Mouse (Mus musculus): Measurements from ENCODE around the gene Gm9958. TPM values are rescaled to one million over a fixed set of nuclear protein-coding genes. Genes with fewer than 3 reads are reported as not detected.

Gm9958 gene
- 5.2 TPM for polyA plus RNA-seq (2014; fragmentation: Illumina TruSeq; extraction: RNeasy Lipid Tissue Mini Kit (QIAGEN cat#74804))

DNA sequence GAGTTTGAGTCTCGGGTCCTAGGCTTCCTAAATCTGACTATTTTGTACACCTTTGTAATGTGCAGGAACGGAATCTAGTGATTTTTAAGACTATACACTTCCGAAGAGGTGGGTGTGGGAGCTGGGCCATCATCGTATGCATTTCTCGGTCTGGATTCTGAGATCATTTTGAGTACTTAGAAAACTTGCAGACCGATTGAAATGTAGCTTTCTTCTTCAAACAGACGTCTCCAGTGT lies at the start of gene Gm9958:
Gm9958 (plus strand) TSS at position 138 of the 237 bp plus-strand sequence.

DNA sequence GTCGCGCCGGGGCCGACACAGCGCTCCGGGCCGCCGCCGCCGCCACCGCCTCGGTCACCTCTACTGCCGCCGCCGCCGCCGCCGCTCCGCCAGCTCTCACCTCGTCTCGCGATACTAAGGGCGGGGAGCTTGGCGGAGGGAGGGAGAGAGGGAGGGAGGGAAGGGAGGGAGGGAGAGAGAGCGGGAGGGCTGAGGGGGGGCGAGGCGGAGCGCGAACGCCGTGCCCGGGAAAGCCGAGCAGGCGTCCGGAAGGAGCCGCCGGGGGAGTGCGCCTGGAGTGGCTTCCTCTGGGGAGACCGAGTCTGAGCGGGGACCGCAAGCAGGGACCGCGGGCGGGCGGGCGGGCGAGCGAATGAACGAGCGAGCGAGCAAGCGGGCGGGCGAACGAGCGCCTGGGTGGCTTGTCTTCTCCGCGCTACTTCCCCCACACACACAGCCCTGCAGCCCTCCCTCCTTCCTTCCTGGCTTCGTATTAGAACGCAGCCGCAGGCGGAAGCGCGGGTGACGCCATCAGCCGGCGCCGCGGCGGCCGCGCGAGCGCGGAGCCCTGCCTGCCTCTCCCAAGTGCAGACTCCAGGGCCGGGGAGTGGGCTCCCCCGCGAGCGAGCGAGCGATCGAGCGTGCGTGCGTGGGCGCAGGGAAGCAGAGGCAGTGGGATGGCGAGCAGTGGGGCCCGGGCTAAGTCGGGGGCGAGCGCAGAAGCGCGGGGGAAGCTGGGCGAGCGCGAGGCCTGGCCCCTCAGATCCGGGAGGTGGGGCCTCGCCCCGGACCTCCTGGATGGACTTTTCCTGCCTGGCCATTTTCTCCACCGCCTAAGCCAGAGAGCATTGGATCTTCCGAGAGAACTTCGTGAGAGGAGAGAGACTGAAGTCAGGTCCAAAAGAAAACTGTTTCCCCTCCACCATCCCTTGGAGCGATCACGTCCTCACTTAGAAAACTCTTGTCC lies 610 bp upstream of the Gm9958 start, which contains the start of gene Ankrd17:
Ankrd17 (minus strand) TSS at position 457 of the 946 bp plus-strand sequence.

Other genes starting within 250 kb of the Gm9958 start
- gene Cox18, start 143.2 kb upstream of the Gm9958 start, polyA plus RNA-seq (2014; fragmentation: Illumina TruSeq; extraction: RNeasy Lipid Tissue Mini Kit (QIAGEN cat#74804)): 26.3 TPM
- gene Ankrd17, start 627 bp upstream of the Gm9958 start, polyA plus RNA-seq (2014; fragmentation: Illumina TruSeq; extraction: RNeasy Lipid Tissue Mini Kit (QIAGEN cat#74804)): 268 TPM
- 0.80 TPM for gene Alb, start 93.7 kb downstream of the Gm9958 start, polyA plus RNA-seq (2014; fragmentation: Illumina TruSeq; extraction: RNeasy Lipid Tissue Mini Kit (QIAGEN cat#74804))
- not detected for gene Afp, start 123.5 kb downstream of the Gm9958 start, polyA plus RNA-seq (2014; fragmentation: Illumina TruSeq; extraction: RNeasy Lipid Tissue Mini Kit (QIAGEN cat#74804))
- not detected for gene Afm, start 151.7 kb downstream of the Gm9958 start, polyA plus RNA-seq (2014; fragmentation: Illumina TruSeq; extraction: RNeasy Lipid Tissue Mini Kit (QIAGEN cat#74804))
- gene 5830473C10Rik, start 193.9 kb downstream of the Gm9958 start, polyA plus RNA-seq (2014; fragmentation: Illumina TruSeq; extraction: RNeasy Lipid Tissue Mini Kit (QIAGEN cat#74804)): not detected